Mouse (Mus musculus) kidney, adult 2 months (tissue): ENCODE data around the gene Dnah5. TPM values are rescaled to one million over a fixed set of nuclear protein-coding genes. Genes with fewer than 3 reads are reported as not detected.
"Not testable (repeated sequence)": the region's sequence is repeated elsewhere in the genome, so short reads cannot be mapped to it uniquely, and the experiment has no call there.

ENCODE experiments used
- DNase-seq: peaks from one replicate; pipeline ENCODE4 v3.0.0; 2021
- H3K27ac ChIP-seq: fragments of 200-500 bp; 2 replicates; pipeline ENCODE4 v1.5.1; 2012; ENCODE audit warnings: low read depth, low read length, control low read depth, inconsistent platforms; ENCODE audit not compliant: insufficient read depth
- H3K27me3 ChIP-seq: fragments of 200-500 bp; replicated peaks from 2 replicates; pipeline ENCODE4 v1.6.1; 2012; ENCODE audit warnings: mild to moderate bottlenecking, moderate library complexity, low read length, inconsistent platforms; ENCODE audit not compliant: control insufficient read depth, insufficient read depth
- H3K36me3 ChIP-seq: fragments of 200-500 bp; 2 replicates; pipeline ENCODE4 v1.6.1; 2012; ENCODE audit warnings: mild to moderate bottlenecking, moderate library complexity, low read length, inconsistent platforms; ENCODE audit not compliant: control insufficient read depth, insufficient read depth
- H3K4me1 ChIP-seq: fragments of 200-500 bp; 2 replicates; pipeline ENCODE4 v1.6.1; 2011; ENCODE audit warnings: low read length; ENCODE audit not compliant: control insufficient read depth, insufficient read depth
- H3K4me3 ChIP-seq: fragments of 200-500 bp; 2 replicates; pipeline ENCODE4 v1.5.1; 2011; ENCODE audit warnings: mild to moderate bottlenecking, low read depth, low read length, control low read depth; ENCODE audit not compliant: insufficient read depth
- CTCF ChIP-seq: fragments of 200-500 bp; conservative IDR thresholded peaks from 2 replicates; pipeline ENCODE4 v1.5.1; 2011; ENCODE audit warnings: low read depth, mild to moderate bottlenecking, control low read depth, low read length, moderate library complexity, mixed read lengths; ENCODE audit not compliant: insufficient read depth, insufficient read length
- POLR2A ChIP-seq: fragments of 200-500 bp; IDR thresholded peaks from one replicate; pipeline ENCODE4 v1.6.1; 2011; ENCODE audit warnings: low read depth, low read length, control low read depth
- WGBS: fragments of 180-500 bp; shearing (Covaris S2); methylation state at CpG from one replicate; pipeline ENCODE4 v1.1.7; 2018; 5-methylcytosine and 5-hydroxymethylcytosine counted together
- polyA plus RNA-seq: library from polyadenylated mRNA; depleted of rRNA; stranded (reverse); fragments of >200 nt; gene quantifications from 2 replicates; pipeline ENCODE4 v1.2.3, GENCODE M21; 2012

The Dnah5 gene
- polyA plus RNA-seq, 1 experiment, result 0.08 TPM

GRCm38 (mm10) chr15:28327441-28327840, 123.9 kb downstream of the Dnah5 start:
- Histone ChIP-seq H3K36me3 (no peaks in the 10 kb centered on the region), H3K4me3 (no peak overlapping the region), H3K27ac (no peak overlapping the region), H3K4me1 (no peaks in the 10 kb centered on the region), H3K27me3 (no peaks in the 10 kb centered on the region)
- TF ChIP-seq POLR2A (no peak), CTCF (no peak)
- no peak for DNase-seq
- WGBS, result 81% methylated on average over 9 of the region's 9 CpGs

GRCm38 (mm10) chr15:28341151-28341550, 137.6 kb downstream of the Dnah5 start:
- DNase-seq, result no peak
- H3K4me3 ChIP-seq, result no peak overlapping the region
- no peaks in the 10 kb centered on the region for H3K4me1 ChIP-seq
- H3K27me3 ChIP-seq, result no peaks in the 10 kb centered on the region
- TF ChIP-seq POLR2A (no peak), CTCF (no peak)
- H3K36me3 ChIP-seq, result no peaks in the 10 kb centered on the region
- 50% methylated on average over 4 of the region's 4 CpGs for WGBS
- H3K27ac ChIP-seq, result no peak overlapping the region

GRCm38 (mm10) chr15:28367561-28367960, 164.0 kb downstream of the Dnah5 start:
- no peaks in the 10 kb centered on the region for H3K36me3 ChIP-seq
- H3K27me3 ChIP-seq, result no peaks in the 10 kb centered on the region
- H3K27ac ChIP-seq, result no peak overlapping the region
- 81% methylated on average over 11 of the region's 11 CpGs for WGBS
- no peak for TF ChIP-seq POLR2A
- TF ChIP-seq CTCF, result no peak
- no peak for DNase-seq
- peaks cover 3% of the 10 kb centered on the region; the same call in 1 of the 2 replicates for H3K4me1 ChIP-seq
- no peak overlapping the region for H3K4me3 ChIP-seq

- TF ChIP-seq CTCF, result no peak; the same call in 1 of the 2 replicates
- no peak for TF ChIP-seq POLR2A
These were observed 166.9 kb downstream of the Dnah5 start for GRCm38 (mm10) chr15:28370431-28370830.

GRCm38 (mm10) chr15:28371506-28371905, 168.0 kb downstream of the Dnah5 start:
- H3K4me3 ChIP-seq, result no peak overlapping the region
- peak; percentile 59 for DNase-seq
- H3K4me1 ChIP-seq, result peaks cover 3% of the 10 kb centered on the region; the same call in 1 of the 2 replicates
- no peaks in the 10 kb centered on the region for H3K36me3 ChIP-seq
- 40% methylated on average over 2 of the region's 2 CpGs for WGBS
- H3K27me3 ChIP-seq, result no peaks in the 10 kb centered on the region
- H3K27ac ChIP-seq, result no peak overlapping the region
- no peak for TF ChIP-seq CTCF
- no peak for TF ChIP-seq POLR2A

More at GRCm38 (mm10) chr15:28370431-28370830, 166.9 kb downstream of the Dnah5 start:
- Histone ChIP-seq H3K36me3 (no peaks in the 10 kb centered on the region), H3K27ac (no peak overlapping the region), H3K4me1 (peaks cover 3% of the 10 kb centered on the region; the same call in 1 of the 2 replicates), H3K4me3 (no peak overlapping the region), H3K27me3 (no peaks in the 10 kb centered on the region)
- DNase-seq, result no peak
- 73% methylated on average over 6 of the region's 6 CpGs for WGBS

- no peak for TF ChIP-seq CTCF
- Histone ChIP-seq H3K4me3 (no peak overlapping the region), H3K36me3 (no peaks in the 10 kb centered on the region), H3K27ac (no peak overlapping the region), H3K4me1 (peaks cover 3% of the 10 kb centered on the region; the same call in 1 of the 2 replicates), H3K27me3 (no peaks in the 10 kb centered on the region)
- 80% methylated on average over 1 of the region's 1 CpGs for WGBS
- DNase-seq, result no peak
These were observed 170.8 kb downstream of the Dnah5 start for GRCm38 (mm10) chr15:28374394-28374793.

- Histone ChIP-seq H3K27me3 (no peaks in the 10 kb centered on the region), H3K27ac (no peak overlapping the region), H3K4me1 (no peaks in the 10 kb centered on the region), H3K4me3 (no peak overlapping the region), H3K36me3 (no peaks in the 10 kb centered on the region)
- no peak for DNase-seq
- TF ChIP-seq CTCF (no peak), POLR2A (no peak)
- 37% methylated on average over 3 of the region's 3 CpGs for WGBS
These were observed 177.4 kb downstream of the Dnah5 start for GRCm38 (mm10) chr15:28380909-28381308.

- not testable (repeated sequence) for H3K4me1 ChIP-seq, H3K27ac ChIP-seq, H3K36me3 ChIP-seq, DNase-seq, H3K4me3 ChIP-seq, H3K27me3 ChIP-seq
These were observed 190.2 kb downstream of the Dnah5 start for GRCm38 (mm10) chr15:28393723-28394122.
